Mouse (Mus musculus): ENCODE results near the gene Ccdc169.
A peak's percentile ranks its signal among the peaks of the same experiment; 100 is the strongest.

The Ccdc169 gene

DNA sequence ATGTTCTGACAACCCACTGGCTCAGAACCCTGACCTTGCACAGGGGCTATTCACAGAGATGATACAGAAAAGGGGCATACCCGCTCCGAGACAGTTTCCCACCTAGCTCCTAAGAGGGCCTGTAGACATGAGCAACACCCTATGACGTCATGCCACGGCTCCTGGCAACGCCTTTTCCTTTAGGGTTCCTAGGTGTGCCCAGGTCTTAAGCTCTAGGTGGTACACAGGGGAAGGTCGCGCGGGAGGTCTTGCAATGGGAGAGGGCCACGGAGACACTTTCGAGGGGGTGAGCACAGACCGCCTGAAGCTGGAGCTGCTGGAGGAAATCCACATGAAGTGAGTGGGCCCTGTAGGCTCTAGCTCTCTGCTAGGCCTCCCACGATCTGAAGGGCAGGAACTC, 2.7 kb downstream of the Ccdc169 start:
- Histone ChIP-seq H3K9me3 (ENCODE audit: low read length) (no peaks in the 10 kb centered on the region), H3K27me3 (ENCODE audit: insufficient read depth, low read length) (no peaks in the 10 kb centered on the region), H3K36me3 (ENCODE audit: insufficient read depth, low read length) (peaks cover 3% of the 10 kb centered on the region), H3K4me1 (replicated peaks; ENCODE audit: low read depth, low read length) (peaks cover 9% of the 10 kb centered on the region), H3K4me3 (replicated peaks; ENCODE audit: low read length) (peak overlapping the region; percentile 53)
- TF ChIP-seq NANOG (IDR thresholded peaks at IDR 0.05; ENCODE audit: borderline replicate concordance, low read length) (no peak), CTCF (conservative IDR thresholded peaks at IDR 0.05; ENCODE audit: low read length) (no peak), POU5F1 (IDR thresholded peaks at IDR 0.05; ENCODE audit: borderline replicate concordance, low read length) (no peak)

DNA sequence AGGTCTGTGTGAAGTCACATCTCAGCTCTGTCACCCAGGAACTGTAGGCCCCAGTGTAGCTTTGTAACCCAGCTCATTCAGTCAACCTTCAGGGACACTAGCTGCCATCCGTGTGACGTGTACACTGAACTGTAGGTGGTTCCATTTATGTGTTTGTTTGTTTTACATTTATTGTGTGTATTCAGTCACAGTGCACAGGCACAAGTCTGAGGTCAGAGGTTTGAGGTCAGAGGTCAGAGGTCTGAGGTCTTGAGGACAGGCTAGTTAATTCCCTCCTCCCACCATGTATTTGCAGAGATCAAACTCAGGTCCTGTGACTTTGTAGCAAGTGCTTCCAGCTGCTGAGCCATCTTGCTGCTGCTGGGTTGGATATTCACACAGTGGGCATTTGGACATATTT, 4.3 kb downstream of the Ccdc169 start:
- Histone ChIP-seq H3K27me3 (ENCODE audit: insufficient read depth, low read length) (no peaks in the 10 kb centered on the region), H3K4me1 (replicated peaks; ENCODE audit: low read depth, low read length) (peaks cover 9% of the 10 kb centered on the region), H3K9me3 (ENCODE audit: low read length) (no peaks in the 10 kb centered on the region), H3K4me3 (replicated peaks; ENCODE audit: low read length) (no peak overlapping the region), H3K36me3 (ENCODE audit: insufficient read depth, low read length) (no peaks in the 10 kb centered on the region)
- TF ChIP-seq POU5F1 (IDR thresholded peaks at IDR 0.05; ENCODE audit: borderline replicate concordance, low read length) (no peak), NANOG (IDR thresholded peaks at IDR 0.05; ENCODE audit: borderline replicate concordance, low read length) (no peak), CTCF (conservative IDR thresholded peaks at IDR 0.05; ENCODE audit: low read length) (no peak)

DNA sequence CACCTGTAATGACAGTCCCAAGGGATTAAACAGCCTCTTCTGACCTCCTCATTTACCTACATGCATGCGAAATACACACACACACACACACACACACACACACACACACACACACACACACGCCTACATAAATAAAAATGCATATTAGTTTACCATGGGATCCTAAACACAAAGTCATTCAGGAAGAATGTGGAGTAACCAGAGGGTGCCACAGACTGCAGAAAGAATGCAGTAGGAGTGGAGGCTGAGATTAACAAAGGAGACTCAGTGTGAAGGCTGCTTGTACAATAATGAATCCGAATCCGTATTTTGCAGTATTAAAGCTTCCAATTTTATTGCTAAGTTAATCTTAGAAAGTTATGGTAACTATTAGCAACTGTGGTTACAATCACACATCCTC, 7.8 kb downstream of the Ccdc169 start:
- TF ChIP-seq NANOG (IDR thresholded peaks at IDR 0.05; ENCODE audit: borderline replicate concordance, low read length) (no peak), POU5F1 (IDR thresholded peaks at IDR 0.05; ENCODE audit: borderline replicate concordance, low read length) (no peak)
- Histone ChIP-seq H3K9me3 (ENCODE audit: low read length) (no peaks in the 10 kb centered on the region), H3K4me1 (replicated peaks; ENCODE audit: low read depth, low read length) (peaks cover 5% of the 10 kb centered on the region), H3K36me3 (ENCODE audit: insufficient read depth, low read length) (no peaks in the 10 kb centered on the region), H3K27me3 (ENCODE audit: insufficient read depth, low read length) (no peaks in the 10 kb centered on the region), H3K4me3 (replicated peaks; ENCODE audit: low read length) (no peak overlapping the region)

DNA sequence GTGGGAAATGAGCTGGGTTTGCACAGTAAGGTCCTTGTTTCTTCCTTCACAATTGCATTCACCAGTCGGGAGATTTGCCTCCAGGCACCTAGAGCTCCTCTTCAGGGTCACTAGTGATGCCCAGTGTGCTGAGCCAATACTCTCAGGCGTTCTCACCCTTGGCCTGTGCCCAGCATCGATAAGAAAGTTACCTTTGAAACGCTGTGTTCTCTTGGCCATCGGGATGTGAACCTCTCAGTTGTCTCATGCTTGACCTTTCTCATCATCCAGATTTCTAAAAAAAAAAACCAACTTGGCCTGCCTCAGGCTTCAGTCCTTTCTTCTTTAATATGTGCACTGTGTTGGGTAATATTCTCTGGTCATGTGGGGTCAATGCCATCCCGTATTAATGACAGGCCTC, 9.3 kb downstream of the Ccdc169 start:
- Histone ChIP-seq H3K4me3 (replicated peaks; ENCODE audit: low read length) (no peak overlapping the region), H3K9me3 (ENCODE audit: low read length) (no peaks in the 10 kb centered on the region), H3K36me3 (ENCODE audit: insufficient read depth, low read length) (no peaks in the 10 kb centered on the region), H3K27me3 (ENCODE audit: insufficient read depth, low read length) (no peaks in the 10 kb centered on the region), H3K4me1 (replicated peaks; ENCODE audit: low read depth, low read length) (no peaks in the 10 kb centered on the region)
- TF ChIP-seq CTCF (conservative IDR thresholded peaks at IDR 0.05; ENCODE audit: low read length) (no peak), NANOG (IDR thresholded peaks at IDR 0.05; ENCODE audit: borderline replicate concordance, low read length) (no peak), POU5F1 (IDR thresholded peaks at IDR 0.05; ENCODE audit: borderline replicate concordance, low read length) (no peak)

DNA sequence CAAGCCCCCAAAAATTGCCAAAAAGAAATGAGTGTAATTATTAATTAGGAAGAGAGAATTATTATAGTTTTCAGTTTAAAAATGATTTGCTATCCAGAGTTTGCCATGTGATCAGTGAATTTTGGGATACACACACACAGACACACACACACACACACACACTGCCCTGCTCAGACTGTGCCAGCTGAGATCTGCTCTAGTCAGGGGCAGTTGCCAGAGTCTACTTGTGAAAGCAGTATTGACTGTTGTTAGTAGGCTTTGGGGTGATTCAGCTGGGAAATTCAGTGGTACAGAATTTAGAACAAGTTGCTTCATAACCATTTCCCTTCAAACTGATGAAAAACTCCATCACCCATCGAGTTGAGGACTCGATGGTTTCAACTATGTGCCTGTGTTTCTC, 10.0 kb downstream of the Ccdc169 start:
- no peaks in the 10 kb centered on the region for H3K9me3 ChIP-seq (ENCODE audit: low read length)
- no peaks in the 10 kb centered on the region for H3K4me1 ChIP-seq (replicated peaks; ENCODE audit: low read depth, low read length)
- no peaks in the 10 kb centered on the region for H3K36me3 ChIP-seq (ENCODE audit: insufficient read depth, low read length)
- no peak overlapping the region for H3K4me3 ChIP-seq (replicated peaks; ENCODE audit: low read length)
- no peaks in the 10 kb centered on the region for H3K27me3 ChIP-seq (ENCODE audit: insufficient read depth, low read length)
- TF ChIP-seq POU5F1 (IDR thresholded peaks at IDR 0.05; ENCODE audit: borderline replicate concordance, low read length) (no peak), NANOG (IDR thresholded peaks at IDR 0.05; ENCODE audit: borderline replicate concordance, low read length) (no peak), CTCF (conservative IDR thresholded peaks at IDR 0.05; ENCODE audit: low read length) (no peak)

DNA sequence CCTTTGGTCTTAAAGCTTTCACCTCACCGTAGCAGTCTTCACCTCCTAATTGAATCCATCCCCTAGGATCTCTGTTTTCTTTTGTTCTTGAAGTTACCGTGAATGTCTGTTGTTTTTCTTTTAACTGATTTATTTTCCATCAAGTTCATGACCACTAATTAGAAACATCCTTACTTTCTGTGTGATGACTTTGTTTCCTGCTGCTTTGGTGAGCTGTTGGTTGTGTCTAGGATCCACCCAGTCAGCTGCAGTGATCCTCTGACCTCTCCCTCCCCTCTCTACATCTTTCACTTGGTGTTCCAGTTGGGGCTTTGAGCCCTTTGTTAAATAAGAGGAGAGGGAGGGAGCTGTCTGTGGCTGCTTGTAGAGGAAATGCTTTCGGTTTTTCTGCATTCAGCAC, 11.0 kb downstream of the Ccdc169 start:
- no peaks in the 10 kb centered on the region for H3K27me3 ChIP-seq (ENCODE audit: insufficient read depth, low read length)
- H3K4me1 ChIP-seq (replicated peaks; ENCODE audit: low read depth, low read length) = no peaks in the 10 kb centered on the region
- no peak overlapping the region for H3K4me3 ChIP-seq (replicated peaks; ENCODE audit: low read length)
- TF ChIP-seq NANOG (IDR thresholded peaks at IDR 0.05; ENCODE audit: borderline replicate concordance, low read length) = no peak
- no peak for TF ChIP-seq POU5F1 (IDR thresholded peaks at IDR 0.05; ENCODE audit: borderline replicate concordance, low read length)
- no peak for TF ChIP-seq CTCF (conservative IDR thresholded peaks at IDR 0.05; ENCODE audit: low read length)
- no peaks in the 10 kb centered on the region for H3K9me3 ChIP-seq (ENCODE audit: low read length)
- H3K36me3 ChIP-seq (ENCODE audit: insufficient read depth, low read length) = no peaks in the 10 kb centered on the region

DNA sequence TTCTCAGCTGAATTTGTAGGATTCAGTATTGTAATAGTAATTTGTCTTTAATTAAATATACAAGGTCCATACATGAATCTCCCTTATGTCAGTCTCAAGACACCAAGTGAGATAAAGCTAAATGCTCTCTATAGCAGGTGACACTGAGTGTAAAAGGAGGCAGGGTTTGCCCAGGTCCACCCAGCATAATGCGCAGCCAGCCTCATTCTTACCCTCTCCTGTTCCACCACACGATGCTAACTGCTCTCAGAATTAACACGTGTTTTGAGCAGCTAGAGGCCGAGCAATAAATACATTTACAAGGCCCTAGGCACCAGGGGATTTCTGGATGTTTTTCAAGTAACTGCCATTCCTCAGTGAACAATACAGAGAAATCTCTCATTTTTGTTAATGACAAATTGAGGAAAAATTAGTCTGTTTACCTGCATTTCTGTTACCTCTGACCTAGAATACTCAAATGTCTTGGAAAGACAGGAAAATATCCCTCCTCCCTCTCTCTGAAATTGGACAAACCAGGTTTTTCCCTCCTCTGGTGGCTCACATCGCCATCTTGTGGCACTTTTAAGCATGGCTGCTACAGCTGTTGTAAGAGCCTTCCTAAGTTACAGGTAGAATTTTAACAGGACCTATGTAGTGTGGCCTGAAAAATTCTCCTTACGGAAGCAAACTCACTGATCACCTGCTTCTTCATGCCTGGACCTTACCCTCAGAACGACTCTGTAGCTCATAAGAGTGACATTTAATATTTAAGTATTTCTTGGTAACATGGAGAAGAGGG, 14.7 kb downstream of the Ccdc169 start:
- Histone ChIP-seq H3K4me3 (replicated peaks; ENCODE audit: low read length) (no peak overlapping the region), H3K4me1 (replicated peaks; ENCODE audit: low read depth, low read length) (no peaks in the 10 kb centered on the region), H3K9me3 (ENCODE audit: low read length) (no peaks in the 10 kb centered on the region), H3K36me3 (ENCODE audit: insufficient read depth, low read length) (no peaks in the 10 kb centered on the region), H3K27me3 (ENCODE audit: insufficient read depth, low read length) (0 out of 2 replicates have a peak, but pooled peaks cover 2% of the 10 kb centered on the region)
- TF ChIP-seq NANOG (IDR thresholded peaks at IDR 0.05; ENCODE audit: borderline replicate concordance, low read length) (no peak), POU5F1 (IDR thresholded peaks at IDR 0.05; ENCODE audit: borderline replicate concordance, low read length) (no peak), CTCF (conservative IDR thresholded peaks at IDR 0.05; ENCODE audit: low read length) (peak; percentile 71)

DNA sequence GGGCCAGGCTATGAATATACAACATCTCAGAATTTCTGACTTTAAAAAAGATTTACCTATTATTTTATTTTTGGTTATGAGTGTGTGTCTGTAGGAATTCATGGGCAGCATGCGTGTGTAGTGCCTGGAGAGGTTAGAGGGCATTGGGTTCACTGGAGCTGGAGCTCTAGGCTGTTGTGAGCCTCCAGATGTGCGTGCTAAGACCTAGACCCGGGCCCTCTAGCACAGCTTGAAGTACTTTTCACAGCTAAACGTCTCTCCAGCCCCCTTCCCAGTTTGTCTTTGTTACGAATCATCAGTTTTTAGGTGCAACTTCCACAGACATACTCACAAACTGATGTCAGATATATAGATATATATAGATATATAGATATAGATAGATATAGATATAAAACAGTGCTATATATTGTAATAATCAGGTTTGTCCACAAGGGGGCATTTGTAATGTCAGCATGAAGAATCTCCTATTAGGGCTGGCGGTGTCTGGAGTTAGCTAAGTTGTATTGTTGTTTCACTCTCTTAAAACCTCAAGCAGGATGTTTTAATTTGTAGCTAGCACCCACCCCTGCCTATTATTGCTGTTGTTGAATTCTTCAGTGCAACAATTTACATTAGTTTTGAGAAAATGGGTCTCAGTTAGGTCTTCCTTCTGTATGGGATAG, 15.7 kb downstream of the Ccdc169 start:
- Histone ChIP-seq H3K4me1 (replicated peaks; ENCODE audit: low read depth, low read length) (no peaks in the 10 kb centered on the region), H3K9me3 (ENCODE audit: low read length) (no peaks in the 10 kb centered on the region), H3K27me3 (ENCODE audit: insufficient read depth, low read length) (0 out of 2 replicates have a peak, but pooled peaks cover 6% of the 10 kb centered on the region), H3K4me3 (replicated peaks; ENCODE audit: low read length) (no peak overlapping the region), H3K36me3 (ENCODE audit: insufficient read depth, low read length) (no peaks in the 10 kb centered on the region)
- TF ChIP-seq POU5F1 (IDR thresholded peaks at IDR 0.05; ENCODE audit: borderline replicate concordance, low read length) = no peak
- TF ChIP-seq CTCF (conservative IDR thresholded peaks at IDR 0.05; ENCODE audit: low read length) = peak; percentile 38
